Mouse (Mus musculus) hindbrain, embryonic 13.5 days (tissue): Measurements from ENCODE around the gene Eif3i. TPM values are rescaled to one million over a fixed set of nuclear protein-coding genes. Genes with fewer than 3 reads are reported as not detected.
A peak's percentile ranks its signal among the peaks of the same experiment; 100 is the strongest.

Experiments used
- ATAC-seq: fragments of 200-750 bp; cut with Nextera tagmentation; 2 replicates; pipeline ENCODE4 v1.8.0; 2017; ENCODE audit warnings: moderate TSS enrichment; ENCODE audit not compliant: low FRiP score
- H3K27ac ChIP-seq: fragments of 300-500 bp; sonication (generic); 2 replicates; pipeline ENCODE4 v1.5.1; 2015; ENCODE audit warnings: inconsistent platforms, mild to moderate bottlenecking, moderate library complexity
- H3K27me3 ChIP-seq: fragments of 300-500 bp; sonication (generic); 2 replicates; pipeline ENCODE4 v1.6.1; 2015; ENCODE audit warnings: mild to moderate bottlenecking, inconsistent platforms
- H3K36me3 ChIP-seq: fragments of 300-500 bp; sonication (generic); 2 replicates; pipeline ENCODE4 v1.6.1; 2015; ENCODE audit warnings: mild to moderate bottlenecking, inconsistent platforms
- H3K4me1 ChIP-seq: fragments of 300-500 bp; sonication (generic); replicated peaks from 2 replicates; pipeline ENCODE4 v1.6.1; 2015; ENCODE audit warnings: inconsistent platforms
- H3K4me2 ChIP-seq: fragments of 300-500 bp; sonication (generic); 2 replicates; pipeline ENCODE4 v1.6.1; 2015; ENCODE audit warnings: inconsistent platforms, mild to moderate bottlenecking, moderate library complexity
- H3K4me3 ChIP-seq: fragments of 300-500 bp; sonication (generic); 2 replicates; pipeline ENCODE4 v1.5.1; 2015; ENCODE audit warnings: mild to moderate bottlenecking, inconsistent platforms
- H3K9ac ChIP-seq: fragments of 300-500 bp; sonication (generic); 2 replicates; pipeline ENCODE4 v1.6.1; 2015; ENCODE audit warnings: mild to moderate bottlenecking, inconsistent platforms
- H3K9me3 ChIP-seq: fragments of 300-500 bp; sonication (generic); 2 replicates; pipeline ENCODE4 v1.6.1; 2016; ENCODE audit warnings: inconsistent platforms
- WGBS: fragments of 180-500 bp; shearing (Covaris S2); methylation state at CpG from one replicate; pipeline ENCODE4 v1.1.7; 2015; 5-methylcytosine and 5-hydroxymethylcytosine counted together
- polyA plus RNA-seq: library from polyadenylated mRNA; unstranded; fragments of >200 nt; fragmentation: Nextera tagmentation; extraction: Ambion mirVana; gene quantifications from 2 replicates; pipeline ENCODE4 v1.2.1, GENCODE M21; 2015

Gene Eif3i
- 208 and 212 TPM in 2 replicates for polyA plus RNA-seq

DNA sequence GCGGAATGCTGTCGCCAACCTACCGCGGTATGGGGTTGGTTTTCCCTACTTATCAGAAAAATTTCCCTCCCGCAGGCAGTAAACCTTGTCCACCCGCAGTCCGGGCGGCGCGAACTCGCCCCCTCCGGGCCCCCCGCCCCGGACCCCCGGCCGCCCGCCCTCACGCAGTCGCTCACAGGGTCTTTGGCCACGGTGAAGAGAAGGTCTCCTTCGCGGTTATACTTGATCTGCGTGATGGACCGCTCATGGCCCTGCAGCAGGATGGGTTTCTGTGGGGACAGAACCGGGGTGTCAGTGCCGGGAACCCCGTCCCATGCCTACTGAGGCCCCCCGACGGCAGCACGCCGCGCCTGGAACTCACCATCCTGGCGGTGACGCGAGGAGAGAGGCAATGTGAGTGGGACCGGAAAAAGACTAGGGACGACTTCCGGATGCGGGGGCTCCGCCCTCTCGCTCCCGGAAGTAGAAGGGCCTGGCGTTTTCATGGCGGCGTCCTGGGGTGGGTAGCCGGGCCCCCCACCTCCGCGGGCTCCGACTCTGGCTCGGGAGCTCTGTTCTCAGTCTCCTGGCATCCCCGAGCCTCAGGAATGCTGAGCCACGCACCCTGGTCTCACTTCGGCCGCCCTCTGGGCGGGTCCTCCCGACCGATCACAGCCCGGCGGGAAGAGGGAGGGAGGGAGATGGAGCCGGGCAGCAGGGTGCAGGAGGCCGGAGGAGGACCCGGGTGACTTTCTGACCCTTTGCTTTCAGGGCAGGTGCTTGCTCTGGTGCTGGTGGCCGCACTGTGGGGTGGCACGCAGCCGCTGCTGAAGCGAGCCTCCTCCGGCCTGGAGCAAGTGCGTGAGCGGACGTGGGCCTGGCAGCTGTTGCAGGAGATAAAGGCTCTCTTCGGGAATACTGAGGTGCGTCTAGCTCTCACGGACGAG lies at the start of gene Eif3i, which contains the start of gene Tmem234:
Eif3i (minus strand) TSS at position 416 of the 926 bp plus-strand sequence.
Tmem234 (plus strand) TSS at position 436 of the 926 bp plus-strand sequence.
- no peaks in the 10 kb centered on the region for H3K27me3 ChIP-seq
- peak within 1 kb of the TSS; percentile 95 for H3K9ac ChIP-seq
- H3K4me1 ChIP-seq: peaks cover 37% of the 10 kb centered on the region
- peaks cover 61% of the 10 kb centered on the region for H3K36me3 ChIP-seq
- WGBS: under 1% methylated on average over 74 of the region's 74 CpGs
- peak; percentile 90 for ATAC-seq
- H3K4me3 ChIP-seq: peak within 1 kb of the TSS; percentile 99
- peak within 1 kb of the TSS; percentile 88 for H3K4me2 ChIP-seq
- H3K27ac ChIP-seq: peak within 1 kb of the TSS; percentile 86
- H3K9me3 ChIP-seq: no peaks in the 10 kb centered on the region

DNA sequence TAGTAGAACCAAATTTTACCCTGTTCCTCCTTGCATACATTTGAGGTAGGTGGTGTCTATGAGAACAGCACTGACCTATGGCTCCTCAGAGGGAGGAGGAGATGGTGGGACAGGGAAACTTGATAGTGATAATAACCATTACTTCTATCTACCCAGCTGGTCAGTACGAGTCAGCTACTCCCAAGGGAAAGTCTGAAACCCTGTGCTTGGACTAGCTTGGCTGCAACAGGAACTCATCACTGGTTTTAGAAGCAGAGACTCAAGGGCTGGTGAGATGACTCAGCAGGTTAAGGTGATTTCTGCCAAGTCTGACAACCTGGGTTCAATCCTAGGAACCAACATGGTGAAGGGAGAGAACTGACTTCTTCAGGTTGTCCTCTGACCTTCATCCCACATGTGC lies 48.2 kb upstream of the Eif3i start:
- Histone ChIP-seq H3K4me2 (no peak overlapping the region), H3K9me3 (no peaks in the 10 kb centered on the region), H3K4me3 (no peak overlapping the region), H3K9ac (no peak overlapping the region), H3K27me3 (no peaks in the 10 kb centered on the region), H3K4me1 (no peaks in the 10 kb centered on the region), H3K27ac (no peak overlapping the region), H3K36me3 (peaks cover 91% of the 10 kb centered on the region)
- WGBS: 83% methylated on average over 1 of the region's 1 CpGs
- no peak for ATAC-seq

DNA sequence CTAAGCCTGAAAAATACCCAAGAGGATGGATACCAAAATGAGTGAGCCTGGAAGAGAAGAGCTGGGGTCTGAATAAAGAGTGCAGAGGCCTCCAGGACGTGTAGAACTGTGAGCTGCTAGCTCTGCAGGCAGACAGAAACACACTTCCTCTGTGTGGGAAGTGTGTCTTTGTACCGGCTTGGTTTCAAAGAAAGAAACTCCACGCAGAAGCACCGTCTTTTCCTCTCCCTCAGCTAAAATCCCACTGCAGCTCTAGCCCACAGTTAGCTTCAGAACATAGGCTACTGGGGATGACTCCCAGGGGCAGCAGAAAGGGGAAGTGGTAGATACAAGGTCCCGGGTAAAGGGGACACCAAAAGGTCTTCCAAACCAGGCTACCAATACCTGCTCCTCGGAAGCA lies 44.8 kb upstream of the Eif3i start:
- Histone ChIP-seq H3K36me3 (peaks cover 60% of the 10 kb centered on the region), H3K4me3 (no peak overlapping the region), H3K9ac (no peak overlapping the region), H3K9me3 (no peaks in the 10 kb centered on the region), H3K27ac (no peak overlapping the region), H3K27me3 (no peaks in the 10 kb centered on the region), H3K4me2 (no peak overlapping the region), H3K4me1 (peaks cover 4% of the 10 kb centered on the region)
- 92% methylated on average over 6 of the region's 6 CpGs for WGBS
- no peak for ATAC-seq

DNA sequence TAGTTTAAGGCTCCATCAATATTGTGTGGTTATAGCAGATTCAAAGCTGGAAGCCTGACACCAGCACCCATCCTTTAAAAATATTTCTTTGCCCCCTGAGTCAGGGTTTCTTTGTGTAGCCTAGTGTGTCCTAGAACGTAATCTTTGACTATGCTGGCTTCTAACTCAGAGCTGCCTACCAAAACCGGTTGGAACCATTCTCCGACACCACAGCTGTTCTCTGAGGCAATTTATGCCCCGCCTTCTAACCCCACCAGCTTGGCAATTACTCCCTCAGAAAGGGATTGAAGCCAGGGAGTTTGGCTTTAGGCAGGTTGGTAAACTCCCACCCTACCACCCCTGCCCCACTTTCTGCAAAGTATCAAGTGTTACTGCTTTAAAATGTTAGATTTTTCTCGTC lies 41.3 kb upstream of the Eif3i start:
- Histone ChIP-seq H3K27me3 (no peaks in the 10 kb centered on the region), H3K9me3 (no peaks in the 10 kb centered on the region), H3K36me3 (peaks cover 51% of the 10 kb centered on the region), H3K4me1 (peaks cover 32% of the 10 kb centered on the region), H3K4me3 (no peak overlapping the region), H3K4me2 (peak overlapping the region; percentile 95; the same call in 1 of the 2 replicates), H3K27ac (0 out of 2 replicates have a peak overlapping the region, but pooled peaks have one; percentile 8), H3K9ac (no peak overlapping the region)
- 59% methylated on average over 5 of the region's 5 CpGs for WGBS
- no peak for ATAC-seq

DNA sequence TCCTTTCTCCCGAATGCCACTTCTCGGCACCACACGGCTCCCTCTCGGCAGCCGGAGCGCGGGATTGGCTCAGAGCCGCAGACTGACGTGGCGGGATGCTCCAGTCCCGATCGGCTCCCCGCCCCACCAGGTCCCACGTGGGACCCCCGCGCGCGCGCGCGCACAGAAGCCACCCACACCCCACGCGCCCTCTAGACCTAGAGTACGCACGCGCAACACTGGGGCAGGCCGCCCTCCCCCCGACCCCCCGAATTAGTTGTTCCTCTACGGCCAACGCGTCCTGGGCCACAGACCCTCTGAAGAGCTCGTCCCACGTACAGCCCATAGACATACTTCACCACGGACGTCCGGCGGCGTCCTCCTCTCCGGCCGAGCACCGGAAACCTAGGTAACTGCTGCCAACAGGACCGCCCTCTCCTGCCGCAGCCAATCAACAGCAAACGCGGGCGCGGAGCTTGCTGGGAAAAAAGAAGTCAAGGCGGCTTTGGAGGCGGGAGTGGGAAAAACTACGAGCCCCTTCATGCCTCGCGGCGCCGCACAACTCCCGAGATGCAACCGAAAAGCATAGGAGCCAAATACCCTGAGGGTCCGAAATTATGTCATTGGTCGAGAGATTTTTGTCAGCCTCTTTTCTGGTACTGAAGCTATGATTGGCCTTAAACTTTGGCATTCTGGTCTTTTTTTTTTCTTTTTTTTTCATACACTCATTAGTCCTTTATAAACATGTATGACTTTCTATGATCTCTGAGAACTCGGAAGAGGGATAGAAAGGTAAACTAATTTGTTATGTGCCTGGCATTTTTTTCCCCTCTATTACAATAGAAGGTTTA lies 40.4 kb upstream of the Eif3i start, which contains the start of gene Txlna:
Txlna (minus strand) TSS at position 428 of the 830 bp plus-strand sequence.
- Histone ChIP-seq H3K27me3 (no peaks in the 10 kb centered on the region), H3K27ac (peak within 1 kb of the TSS; percentile 94), H3K36me3 (peaks cover 51% of the 10 kb centered on the region), H3K4me2 (peak within 1 kb of the TSS; percentile 95), H3K4me1 (peaks cover 32% of the 10 kb centered on the region), H3K4me3 (peak within 1 kb of the TSS; percentile 71), H3K9ac (peak within 1 kb of the TSS; percentile 90), H3K9me3 (no peaks in the 10 kb centered on the region)
- peak; percentile 97 for ATAC-seq
- under 1% methylated on average over 60 of the region's 60 CpGs for WGBS

DNA sequence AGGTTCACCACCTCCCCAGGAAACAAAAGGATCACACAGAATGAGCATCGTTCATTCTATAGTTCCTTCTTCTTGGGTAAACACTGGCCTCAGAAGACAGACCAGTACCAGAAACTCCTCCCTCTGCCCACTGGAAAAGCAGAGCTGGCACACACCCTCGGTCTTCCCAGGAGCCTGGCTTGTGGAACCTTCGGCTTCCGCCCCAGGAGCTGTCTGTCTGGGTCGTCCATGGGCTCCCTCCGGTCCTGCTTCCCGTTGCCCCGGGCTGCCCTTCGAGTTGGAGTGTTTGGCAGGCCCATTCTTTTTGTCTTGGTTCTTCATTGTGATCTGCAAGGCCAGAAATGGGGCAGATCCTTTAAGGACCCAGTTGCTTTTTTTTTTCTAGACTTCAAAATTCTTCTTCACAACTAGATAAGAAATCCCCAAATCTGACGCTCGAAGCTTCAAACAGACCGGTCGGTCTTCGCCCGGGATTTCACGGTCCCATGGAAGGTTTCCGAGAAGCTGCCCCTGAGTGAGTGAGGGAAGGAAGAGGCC lies 39.7 kb upstream of the Eif3i start:
- Histone ChIP-seq H3K9ac (peak overlapping the region; percentile 90), H3K27me3 (no peaks in the 10 kb centered on the region), H3K4me3 (peak overlapping the region; percentile 71), H3K9me3 (no peaks in the 10 kb centered on the region), H3K27ac (peak overlapping the region; percentile 94), H3K4me1 (peaks cover 32% of the 10 kb centered on the region), H3K4me2 (peak overlapping the region; percentile 95), H3K36me3 (peaks cover 51% of the 10 kb centered on the region)
- no peak for ATAC-seq
- WGBS: 4% methylated on average over 17 of the region's 17 CpGs

DNA sequence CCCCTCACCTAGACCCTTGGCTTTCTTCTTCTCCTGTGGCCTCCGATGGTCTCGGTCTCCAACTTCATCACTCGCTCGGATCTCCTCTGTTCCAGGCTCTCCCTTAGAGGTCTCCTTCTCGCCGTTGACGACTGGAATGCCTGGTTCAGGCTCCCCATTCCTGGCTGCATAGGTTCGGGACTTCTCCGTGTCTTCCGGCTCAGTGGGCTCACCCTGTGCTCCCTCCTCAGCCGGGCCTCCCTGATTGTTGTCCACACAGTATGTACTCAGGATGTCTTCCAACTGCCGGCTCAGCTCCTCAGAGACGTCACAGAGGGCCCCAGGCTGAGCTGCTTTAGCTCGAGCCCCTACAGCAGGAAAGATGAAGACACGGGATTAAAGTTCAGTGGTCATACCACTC lies 38.8 kb upstream of the Eif3i start:
- peak overlapping the region; percentile 95 for H3K4me2 ChIP-seq
- WGBS: 89% methylated on average over 15 of the region's 15 CpGs
- no peak overlapping the region for H3K27ac ChIP-seq
- no peaks in the 10 kb centered on the region for H3K27me3 ChIP-seq
- ATAC-seq: no peak
- peak overlapping the region; percentile 90 for H3K9ac ChIP-seq
- no peaks in the 10 kb centered on the region for H3K9me3 ChIP-seq
- H3K36me3 ChIP-seq: peaks cover 51% of the 10 kb centered on the region
- peak overlapping the region; percentile 71 for H3K4me3 ChIP-seq
- peaks cover 32% of the 10 kb centered on the region for H3K4me1 ChIP-seq

DNA sequence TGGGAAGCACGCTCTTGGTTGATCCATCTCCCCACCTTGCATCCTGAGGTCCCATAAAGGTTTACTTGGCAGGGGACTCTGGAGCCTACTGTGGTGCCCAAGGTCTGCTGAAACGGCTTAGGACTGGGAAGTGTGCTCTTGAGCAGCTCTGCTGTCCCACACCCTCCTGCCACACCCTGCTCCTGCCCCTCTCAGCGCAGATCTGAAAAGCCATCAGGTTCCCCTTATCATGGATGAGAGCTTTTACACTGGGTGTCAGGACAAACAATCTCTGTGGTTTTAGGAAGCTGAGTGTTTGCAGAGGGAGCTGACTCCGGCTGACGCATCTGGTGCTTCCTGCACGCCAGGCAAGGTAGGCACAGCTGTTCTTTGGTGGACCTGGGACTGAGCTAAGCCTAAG lies 33.4 kb upstream of the Eif3i start:
- no peaks in the 10 kb centered on the region for H3K27me3 ChIP-seq

DNA sequence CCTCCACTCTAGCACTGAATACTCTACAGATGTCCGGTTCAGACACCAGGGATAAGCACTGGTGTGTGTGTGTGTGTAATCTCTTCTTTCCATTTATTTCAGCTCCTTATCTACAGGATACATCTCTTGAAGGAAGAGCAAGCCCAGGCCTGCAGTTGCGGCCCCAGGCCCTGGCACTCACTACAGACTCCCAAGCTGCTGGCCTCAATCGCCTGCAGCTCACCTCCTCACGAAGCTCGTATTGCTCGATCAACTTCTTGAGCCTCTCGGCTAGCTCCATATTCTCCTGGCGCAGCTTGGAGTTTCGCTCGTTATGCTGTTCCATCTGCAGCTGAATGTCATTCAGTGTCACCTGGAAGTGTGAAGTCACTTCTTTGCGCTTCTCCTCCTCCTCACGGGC lies 31.4 kb upstream of the Eif3i start:
- Histone ChIP-seq H3K9ac (no peak overlapping the region), H3K4me2 (no peak overlapping the region), H3K27me3 (no peaks in the 10 kb centered on the region), H3K4me3 (no peak overlapping the region), H3K4me1 (peaks cover 7% of the 10 kb centered on the region), H3K36me3 (peaks cover 99% of the 10 kb centered on the region), H3K27ac (no peak overlapping the region), H3K9me3 (no peaks in the 10 kb centered on the region)
- WGBS: 94% methylated on average over 12 of the region's 12 CpGs
- ATAC-seq: no peak

More for the DNA sequence above, 33.4 kb upstream of the Eif3i start:
- H3K9ac ChIP-seq: no peak overlapping the region
- no peak overlapping the region for H3K4me3 ChIP-seq
- no peak overlapping the region for H3K27ac ChIP-seq
- 96% methylated on average over 6 of the region's 6 CpGs for WGBS
- H3K4me2 ChIP-seq: no peak overlapping the region
- H3K9me3 ChIP-seq: no peaks in the 10 kb centered on the region
- peaks cover 97% of the 10 kb centered on the region for H3K36me3 ChIP-seq
- no peak for ATAC-seq
- peaks cover 23% of the 10 kb centered on the region for H3K4me1 ChIP-seq

DNA sequence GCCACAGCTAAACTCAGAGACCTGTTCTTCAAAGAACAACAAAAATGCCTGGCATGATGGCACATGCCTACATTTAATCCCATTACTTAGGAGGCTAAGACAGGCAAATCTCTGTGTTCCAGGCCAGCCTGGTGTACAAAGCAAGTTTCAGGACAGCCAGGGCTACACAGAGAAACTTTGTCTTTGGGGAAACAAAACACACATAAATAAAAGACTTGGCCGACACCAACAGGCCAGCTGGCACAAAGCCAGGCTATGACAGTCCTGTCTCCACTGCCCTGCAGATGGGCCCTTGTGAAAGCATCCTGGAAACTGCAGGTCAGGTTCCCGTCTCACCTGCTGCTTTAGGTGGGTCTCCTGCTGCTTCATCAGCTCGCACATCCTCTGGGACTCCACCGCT lies 30.5 kb upstream of the Eif3i start:
- H3K4me2 ChIP-seq: no peak overlapping the region
- 76% methylated on average over 4 of the region's 4 CpGs for WGBS
- no peak overlapping the region for H3K9ac ChIP-seq
- H3K4me3 ChIP-seq: no peak overlapping the region
- peaks cover 95% of the 10 kb centered on the region for H3K36me3 ChIP-seq
- no peaks in the 10 kb centered on the region for H3K27me3 ChIP-seq
- ATAC-seq: no peak
- peaks cover 6% of the 10 kb centered on the region for H3K4me1 ChIP-seq
- no peak overlapping the region; the same call in 1 of the 2 replicates for H3K27ac ChIP-seq
- H3K9me3 ChIP-seq: no peaks in the 10 kb centered on the region

DNA sequence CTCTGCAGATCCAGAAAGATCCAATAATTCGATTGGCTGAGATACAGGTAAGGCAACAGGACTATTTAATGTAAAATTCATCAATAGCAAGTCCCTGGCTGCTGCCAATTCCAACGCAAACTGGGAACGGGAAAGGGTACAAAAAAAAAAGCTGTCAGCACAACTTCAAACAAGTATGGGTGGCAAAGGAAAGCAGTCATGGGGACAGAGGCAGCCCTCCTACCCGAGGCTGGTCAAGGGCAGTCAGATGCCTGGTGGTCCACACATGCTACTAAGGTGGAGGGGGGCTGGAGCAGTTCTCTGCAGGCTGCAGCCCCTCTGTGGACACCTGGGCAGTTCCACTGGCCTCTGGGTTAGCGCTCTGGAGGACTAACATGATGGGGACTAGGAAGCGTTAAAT lies 25.6 kb upstream of the Eif3i start:
- Histone ChIP-seq H3K9ac (peak overlapping the region; percentile 87; the same call in 1 of the 2 replicates), H3K36me3 (peaks cover 48% of the 10 kb centered on the region), H3K4me1 (peaks cover 42% of the 10 kb centered on the region), H3K9me3 (no peaks in the 10 kb centered on the region), H3K4me3 (no peak overlapping the region), H3K27ac (no peak overlapping the region), H3K4me2 (no peak overlapping the region), H3K27me3 (no peaks in the 10 kb centered on the region)
- no peak for ATAC-seq
- 80% methylated on average over 6 of the region's 6 CpGs for WGBS

DNA sequence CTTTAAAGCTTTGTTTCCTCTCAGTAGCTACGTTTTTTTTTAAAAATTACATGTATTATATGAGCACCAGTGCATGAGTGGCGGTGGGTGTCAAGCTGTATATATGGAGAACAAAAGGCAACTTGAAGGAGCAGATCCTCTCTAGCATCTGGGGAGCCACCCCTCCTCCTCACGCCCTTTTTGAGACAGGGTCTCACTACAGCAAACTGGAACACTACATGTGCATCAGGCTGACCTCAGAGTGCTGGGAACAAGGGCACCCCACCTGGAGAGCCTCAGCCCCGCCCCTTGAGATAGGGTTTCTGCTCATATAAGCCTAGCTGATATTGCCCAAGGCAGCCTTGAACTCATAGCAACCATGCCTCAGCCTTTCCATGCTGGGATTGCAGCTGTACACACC lies 25.0 kb upstream of the Eif3i start:
- Histone ChIP-seq H3K9me3 (no peaks in the 10 kb centered on the region), H3K36me3 (peaks cover 48% of the 10 kb centered on the region), H3K4me2 (peak overlapping the region; percentile 86), H3K4me1 (peaks cover 43% of the 10 kb centered on the region), H3K27ac (peak overlapping the region; percentile 97), H3K27me3 (no peaks in the 10 kb centered on the region), H3K4me3 (peak overlapping the region; percentile 69; the same call in 1 of the 2 replicates), H3K9ac (peak overlapping the region; percentile 87)
- no peak for ATAC-seq
- 38% methylated on average over 4 of the region's 4 CpGs for WGBS
